Mouse (Mus musculus) embryonic fibroblast, embryonic 13.5 days (primary cell): ENCODE measurements around the gene Gnb3. TPM values are rescaled to one million over a fixed set of nuclear protein-coding genes. Genes with fewer than 3 reads are reported as not detected.
A peak's percentile ranks its signal among the peaks of the same experiment; 100 is the strongest.

ENCODE experiments used
- H3K27ac ChIP-seq: 2 replicates; pipeline ENCODE4 v1.5.1; 2012; ENCODE audit warnings: low read length, control low read depth, inconsistent platforms; ENCODE audit not compliant: insufficient read depth
- H3K4me1 ChIP-seq: 2 replicates; pipeline ENCODE4 v1.6.1; 2011; ENCODE audit warnings: low read length; ENCODE audit not compliant: control insufficient read depth, insufficient read depth
- H3K4me3 ChIP-seq: 2 replicates; pipeline ENCODE4 v1.5.1; 2011; ENCODE audit warnings: mild to moderate bottlenecking, control low read depth, low read length; ENCODE audit not compliant: insufficient read depth
- CTCF ChIP-seq: IDR thresholded peaks from 2 replicates; pipeline ENCODE4 v1.5.1; 2011; ENCODE audit warnings: mild to moderate bottlenecking, control low read depth, low read length, moderate library complexity, borderline replicate concordance; ENCODE audit not compliant: insufficient read depth
- POLR2A ChIP-seq: IDR thresholded peaks from 2 replicates; pipeline ENCODE4 v1.6.1; 2011; ENCODE audit warnings: low read depth, mild to moderate bottlenecking, control low read depth, low read length, moderate library complexity
- polyA plus RNA-seq: library from polyadenylated mRNA; stranded (reverse); fragments of >200 nt; gene quantifications from 2 replicates; pipeline ENCODE4 v1.2.4, GENCODE M21; 2011; ENCODE audit warnings: low read depth; ENCODE audit not compliant: missing spikeins, insufficient read length

Gene Gnb3
- polyA plus RNA-seq, 1 experiment: 0.72 TPM

GRCm38 (mm10) chr6:124866560-124866959 lies 26.5 kb upstream of the Gnb3 start:
- Histone ChIP-seq H3K4me3 (no peak overlapping the region), H3K27ac (no peak overlapping the region), H3K4me1 (no peaks in the 10 kb centered on the region)
- no peak for TF ChIP-seq CTCF
- TF ChIP-seq POLR2A: no peak

- Histone ChIP-seq H3K4me3 (no peak overlapping the region), H3K27ac (no peak overlapping the region), H3K4me1 (no peaks in the 10 kb centered on the region)
- no peak for TF ChIP-seq POLR2A
- TF ChIP-seq CTCF: no peak
These were observed 25.8 kb upstream of the Gnb3 start for GRCm38 (mm10) chr6:124865766-124866362.

GRCm38 (mm10) chr6:124863658-124864298 lies 23.7 kb upstream of the Gnb3 start, which contains the start of gene Gpr162:
TSS of gene Gpr162 (minus strand) at chr6:124863983.
- no peak for TF ChIP-seq POLR2A
- TF ChIP-seq CTCF: no peak
- Histone ChIP-seq H3K4me3 (peak within 1 kb of the TSS; percentile 34), H3K27ac (no peak within 1 kb of the TSS), H3K4me1 (no peaks in the 10 kb centered on the region)

GRCm38 (mm10) chr6:124863125-124863657 lies 23.1 kb upstream of the Gnb3 start:
- H3K4me1 ChIP-seq: no peaks in the 10 kb centered on the region
- H3K4me3 ChIP-seq: peak overlapping the region; percentile 11; the same call in 1 of the 2 replicates
- no peak overlapping the region for H3K27ac ChIP-seq
- TF ChIP-seq POLR2A: no peak
- no peak for TF ChIP-seq CTCF

- TF ChIP-seq CTCF (no peak), POLR2A (peak; percentile 47)
- H3K4me3 ChIP-seq: no peak overlapping the region
- H3K27ac ChIP-seq: no peak overlapping the region
- no peaks in the 10 kb centered on the region for H3K4me1 ChIP-seq
These were observed 22.5 kb upstream of the Gnb3 start for GRCm38 (mm10) chr6:124862406-124863124.

GRCm38 (mm10) chr6:124861802-124862201 lies 21.7 kb upstream of the Gnb3 start:
- TF ChIP-seq POLR2A (no peak), CTCF (no peak)
- Histone ChIP-seq H3K4me3 (no peak overlapping the region), H3K27ac (no peak overlapping the region), H3K4me1 (no peaks in the 10 kb centered on the region)

GRCm38 (mm10) chr6:124861266-124861665 lies 21.2 kb upstream of the Gnb3 start:
- H3K27ac ChIP-seq: no peak overlapping the region
- no peaks in the 10 kb centered on the region for H3K4me1 ChIP-seq
- no peak overlapping the region for H3K4me3 ChIP-seq
- no peak for TF ChIP-seq CTCF
- TF ChIP-seq POLR2A: 0 out of 2 replicates have a peak, but pooled peaks have one; percentile 11

- H3K4me3 ChIP-seq: no peak overlapping the region
- TF ChIP-seq CTCF (no peak), POLR2A (no peak)
- H3K27ac ChIP-seq: no peak overlapping the region
- H3K4me1 ChIP-seq: no peaks in the 10 kb centered on the region
These were observed 20.4 kb upstream of the Gnb3 start for GRCm38 (mm10) chr6:124860511-124860910.

- no peak overlapping the region for H3K4me3 ChIP-seq
- TF ChIP-seq POLR2A (no peak), CTCF (peak; percentile 78)
- no peaks in the 10 kb centered on the region for H3K4me1 ChIP-seq
- no peak overlapping the region for H3K27ac ChIP-seq
These were observed 19.6 kb upstream of the Gnb3 start for GRCm38 (mm10) chr6:124859725-124860124.
